Mouse (Mus musculus) G1E (cell line): ENCODE results near the gene Gm44790. TPM values are rescaled to one million over a fixed set of nuclear protein-coding genes. Genes with fewer than 3 reads are reported as not detected.
"Not testable (repeated sequence)": the region's sequence is repeated elsewhere in the genome, so short reads cannot be mapped to it uniquely, and the experiment has no call there.

Source experiments
- ATAC-seq: 2 replicates; pipeline ENCODE4 v1.8.0; 2016; ENCODE audit warnings: mild to moderate bottlenecking; ENCODE audit not compliant: insufficient number of reproducible peaks, poor library complexity, low FRiP score, severe bottlenecking; ENCODE audit errors: extremely low read depth
- DNase-seq: peaks from one replicate; pipeline ENCODE4 v3.0.0; 2012; ENCODE audit warnings: low spot score
- H3K27me3 ChIP-seq: 2 replicates; pipeline ENCODE4 v1.6.1; 2012; ENCODE audit warnings: mild to moderate bottlenecking, low read length, inconsistent platforms; ENCODE audit not compliant: insufficient read depth
- H3K36me3 ChIP-seq: replicated peaks from 2 replicates; pipeline ENCODE3; 2012; ENCODE audit warnings: mild to moderate bottlenecking, inconsistent platforms
- H3K4me1 ChIP-seq: 2 replicates; pipeline ENCODE4 v1.6.1; 2012; ENCODE audit warnings: low read depth, low read length, inconsistent platforms, mixed read lengths; ENCODE audit not compliant: insufficient read depth
- H3K4me3 ChIP-seq: 2 replicates; pipeline ENCODE4 v1.5.1; 2012; ENCODE audit warnings: low read depth, mild to moderate bottlenecking, inconsistent platforms, low read length, moderate library complexity, mixed read lengths
- H3K9me3 ChIP-seq: replicated peaks from 2 replicates; pipeline ENCODE4 v1.6.1; 2012; ENCODE audit warnings: inconsistent platforms
- CTCF ChIP-seq: IDR thresholded peaks from 2 replicates; pipeline ENCODE4 v1.5.1; 2012; ENCODE audit warnings: low read depth, low read length, inconsistent platforms, mixed read lengths
- GATA1 ChIP-seq: IDR thresholded peaks from 2 replicates; pipeline ENCODE4 v1.6.1; 2012; ENCODE audit warnings: borderline replicate concordance, low read length, inconsistent platforms, mixed read lengths
- GATA2 ChIP-seq: IDR thresholded peaks from 2 replicates; pipeline ENCODE4 v1.6.1; 2012; ENCODE audit warnings: low read depth, low read length, inconsistent platforms, borderline replicate concordance
- POLR2AphosphoS5 ChIP-seq: IDR thresholded peaks from 2 replicates; pipeline ENCODE4 v1.6.1; 2012; ENCODE audit warnings: low read depth, low read length, inconsistent platforms; ENCODE audit not compliant: insufficient replicate concordance
- TAL1 ChIP-seq: conservative IDR thresholded peaks from 2 replicates; pipeline ENCODE4 v1.6.1; 2012; ENCODE audit warnings: low read depth, low read length, inconsistent platforms, mixed read lengths
- polyA plus RNA-seq: library from polyadenylated mRNA; stranded (reverse); fragments of >175 nt; gene quantifications from 2 replicates; pipeline ENCODE4 v1.2.3, GENCODE M21; 2012
- total RNA-seq, 2 experiments: library from RNA; stranded (forward) in 1 of 2; stranded (reverse) in 1 of 2; fragments of 200-1000 nt in 1 of 2; fragments of >200 nt in 1 of 2; fragmentation: Nextera tagmentation in 1 of 2; gene quantifications; 2 replicates each; pipeline ENCODE4 v1.2.3; 2014 to 2017

The Gm44790 gene
- total RNA-seq (2014; fragmentation: Nextera tagmentation) (not detected in 2 replicates), total RNA-seq (2017) (0.87 TPM in 1 of 2 replicates, not detected in the other), polyA plus RNA-seq (0.78 TPM in 1 of 2 replicates, not detected in the other)

DNA sequence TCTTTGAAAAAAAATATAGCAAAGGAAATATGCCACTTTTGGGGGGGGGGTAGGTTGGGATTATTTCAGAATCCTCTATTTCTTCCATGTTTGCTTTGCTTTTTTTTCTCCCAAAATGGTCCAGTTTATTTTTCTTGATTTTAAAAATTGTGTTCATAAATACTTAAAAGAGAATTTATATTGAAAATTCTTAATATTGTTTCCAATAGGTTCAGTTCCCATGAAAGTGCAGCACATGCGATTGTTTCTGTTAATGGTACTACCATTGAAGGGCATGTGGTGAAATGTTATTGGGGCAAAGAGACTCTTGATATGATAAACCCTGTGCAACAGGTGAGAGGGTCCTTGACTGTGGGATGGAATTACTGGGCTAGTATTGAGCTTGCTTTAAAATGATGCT lies at the start of gene Gm44790:
TSS of gene Gm44790 (plus strand) at position 301 of the 400 bp plus-strand sequence.
- no peaks in the 10 kb centered on the region for H3K27me3 ChIP-seq
- DNase-seq (no peak), ATAC-seq (no peak)
- no peak within 1 kb of the TSS for H3K4me3 ChIP-seq
- TF ChIP-seq TAL1 (no peak), POLR2AphosphoS5 (no peak), GATA2 (no peak), GATA1 (no peak), CTCF (no peak)
- no peaks in the 10 kb centered on the region for H3K4me1 ChIP-seq
- no peaks in the 10 kb centered on the region for H3K9me3 ChIP-seq
- peaks cover 80% of the 10 kb centered on the region for H3K36me3 ChIP-seq

DNA sequence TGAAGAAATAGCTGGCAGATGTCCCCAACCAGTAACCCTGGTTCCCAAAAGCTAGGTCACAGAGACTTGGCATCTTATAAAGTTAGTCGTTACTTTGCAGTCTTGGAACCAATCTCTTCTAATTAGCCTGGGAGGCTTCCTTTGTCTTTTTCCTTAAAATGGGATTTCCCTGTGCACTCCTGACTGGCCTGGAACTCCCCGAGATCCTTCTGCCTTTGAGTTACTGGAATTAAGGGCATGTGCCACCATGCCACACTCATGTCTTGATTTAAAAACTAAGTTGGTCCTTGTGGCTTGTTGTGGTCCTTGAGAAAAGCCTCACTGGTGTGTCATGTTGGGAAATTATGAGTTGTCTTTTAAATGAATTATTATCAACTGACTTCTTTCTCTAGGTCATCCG lies 48.1 kb upstream of the Gm44790 start:
- DNase-seq (no peak), ATAC-seq (no peak)
- H3K4me1 ChIP-seq: peaks cover 16% of the 10 kb centered on the region
- H3K4me3 ChIP-seq: no peak overlapping the region
- H3K9me3 ChIP-seq: no peaks in the 10 kb centered on the region
- H3K27me3 ChIP-seq: no peaks in the 10 kb centered on the region
- TF ChIP-seq CTCF (no peak), POLR2AphosphoS5 (no peak), GATA1 (no peak), TAL1 (no peak), GATA2 (no peak)
- peaks cover 73% of the 10 kb centered on the region for H3K36me3 ChIP-seq

- H3K36me3 ChIP-seq: peaks cover 61% of the 10 kb centered on the region
- not testable (repeated sequence) for ATAC-seq, H3K4me3 ChIP-seq, H3K27me3 ChIP-seq, DNase-seq, H3K9me3 ChIP-seq
- H3K4me1 ChIP-seq: peaks cover 19% of the 10 kb centered on the region
These were observed 46.3 kb upstream of the Gm44790 start for GRCm38 (mm10) chr6:86380112-86380511.

DNA sequence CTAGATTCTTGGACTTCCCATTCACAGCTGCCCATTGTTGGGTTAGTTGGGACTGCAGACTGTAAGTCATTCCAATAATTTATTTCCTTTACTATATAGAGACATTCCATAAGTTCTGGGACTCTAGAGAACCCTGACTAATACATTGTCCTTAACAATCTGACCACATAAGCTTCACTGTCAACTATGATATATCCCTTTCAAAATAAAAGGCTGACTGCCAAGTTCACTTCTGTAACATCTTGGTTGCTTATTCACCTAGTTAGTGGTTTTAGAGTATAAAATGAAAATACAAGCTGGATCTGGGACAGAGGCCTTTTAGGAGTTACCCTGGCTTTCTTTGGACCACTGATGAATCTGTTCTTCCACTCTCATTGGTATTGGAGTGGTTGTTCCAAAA lies 43.9 kb upstream of the Gm44790 start:
- TF ChIP-seq GATA1: no peak
- no peak for TF ChIP-seq GATA2
- TF ChIP-seq TAL1: no peak
- TF ChIP-seq POLR2AphosphoS5: no peak
- TF ChIP-seq CTCF: no peak
- Histone ChIP-seq H3K4me3 (no peak overlapping the region), H3K36me3 (peaks cover 60% of the 10 kb centered on the region), H3K4me1 (peaks cover 30% of the 10 kb centered on the region), H3K27me3 (no peaks in the 10 kb centered on the region), H3K9me3 (no peaks in the 10 kb centered on the region)
- DNase-seq (no peak), ATAC-seq (no peak)

DNA sequence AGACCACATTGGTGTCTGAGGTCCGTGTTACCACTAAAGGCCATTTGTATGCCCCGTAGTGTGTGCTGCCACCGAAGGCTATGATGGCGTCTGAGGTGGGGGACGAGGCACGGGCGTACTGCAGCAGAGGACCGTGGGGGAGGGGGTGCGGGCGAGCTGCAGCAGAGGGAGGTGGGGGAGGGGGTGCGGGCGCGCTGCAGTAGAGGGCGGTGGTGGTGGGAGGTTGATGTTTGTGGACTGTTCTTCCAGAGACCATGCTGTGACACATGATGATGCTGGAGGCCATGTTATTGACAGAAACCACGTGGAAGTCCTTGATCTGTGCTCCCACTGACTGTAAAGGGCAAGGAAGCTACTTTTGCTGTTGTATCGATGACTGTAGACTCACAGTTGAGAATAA lies 43.1 kb upstream of the Gm44790 start:
- H3K4me3 ChIP-seq: no peak overlapping the region
- peaks cover 60% of the 10 kb centered on the region for H3K36me3 ChIP-seq
- H3K9me3 ChIP-seq: no peaks in the 10 kb centered on the region
- H3K4me1 ChIP-seq: peaks cover 31% of the 10 kb centered on the region
- ATAC-seq: no peak
- no peaks in the 10 kb centered on the region for H3K27me3 ChIP-seq
- DNase-seq: no peak
- no peak for TF ChIP-seq GATA2
- TF ChIP-seq GATA1: no peak
- TF ChIP-seq POLR2AphosphoS5: no peak
- TF ChIP-seq CTCF: no peak
- no peak for TF ChIP-seq TAL1

- DNase-seq: no peak
- Histone ChIP-seq H3K27me3 (no peaks in the 10 kb centered on the region), H3K4me3 (no peak overlapping the region; the same call in 1 of the 2 replicates), H3K4me1 (peaks cover 36% of the 10 kb centered on the region), H3K36me3 (peaks cover 59% of the 10 kb centered on the region), H3K9me3 (no peaks in the 10 kb centered on the region)
- ATAC-seq: no peak
- no peak for TF ChIP-seq TAL1
- no peak for TF ChIP-seq POLR2AphosphoS5
- no peak for TF ChIP-seq GATA1
- no peak for TF ChIP-seq GATA2
- no peak for TF ChIP-seq CTCF
These were observed 41.8 kb upstream of the Gm44790 start for GRCm38 (mm10) chr6:86384692-86385091.
